Mouse (Mus musculus) liver (tissue): ENCODE data around the gene Mmaa.

Source experiments
- DNase-seq: peaks from one replicate; pipeline ENCODE4 v3.0.0-alpha.2; 2020; ENCODE audit warnings: mixed read lengths

Gene Mmaa

GRCm38 (mm10) chr8:79288250-79288649, 6.5 kb downstream of the Mmaa start:
- no peak for DNase-seq

GRCm38 (mm10) chr8:79286424-79286823, 8.3 kb downstream of the Mmaa start:
- no peak for DNase-seq

- no peak for DNase-seq
Measured at GRCm38 (mm10) chr8:79284626-79285025, 10.1 kb downstream of the Mmaa start.

GRCm38 (mm10) chr8:79281376-79281890, 13.3 kb downstream of the Mmaa start:
- DNase-seq: no peak

- DNase-seq: no peak
Measured at GRCm38 (mm10) chr8:79277264-79277870, 17.4 kb downstream of the Mmaa start.

GRCm38 (mm10) chr8:79274940-79275339, 19.8 kb downstream of the Mmaa start:
- no peak for DNase-seq

- DNase-seq: no peak
Measured at GRCm38 (mm10) chr8:79273776-79274175, 21.0 kb downstream of the Mmaa start.

GRCm38 (mm10) chr8:79272676-79273075, 22.1 kb downstream of the Mmaa start:
- DNase-seq: no peak

- DNase-seq: no peak
Measured at GRCm38 (mm10) chr8:79268921-79269320, 25.8 kb downstream of the Mmaa start.

GRCm38 (mm10) chr8:79261920-79262319, 32.8 kb downstream of the Mmaa start:
- DNase-seq: no peak

GRCm38 (mm10) chr8:79256076-79256705, 38.5 kb downstream of the Mmaa start:
- no peak for DNase-seq

GRCm38 (mm10) chr8:79253742-79254141, 41.0 kb downstream of the Mmaa start:
- DNase-seq: no peak

- no peak for DNase-seq
Measured at GRCm38 (mm10) chr8:79248470-79248869, 46.3 kb downstream of the Mmaa start, which contains the start of gene 1700011L22Rik. Gene 1700011L22Rik, minus strand, starts transcription at chr8:79248570.

- no peak for DNase-seq
Measured at GRCm38 (mm10) chr8:79243422-79243821, 51.3 kb downstream of the Mmaa start.

- no peak for DNase-seq
Measured at GRCm38 (mm10) chr8:79239996-79240395, 54.7 kb downstream of the Mmaa start.

GRCm38 (mm10) chr8:79239320-79239719, 55.4 kb downstream of the Mmaa start:
- DNase-seq: no peak

GRCm38 (mm10) chr8:79229266-79229888, 65.4 kb downstream of the Mmaa start:
- no peak for DNase-seq

- no peak for DNase-seq
Measured at GRCm38 (mm10) chr8:79227916-79228315, 66.8 kb downstream of the Mmaa start.

GRCm38 (mm10) chr8:79227194-79227593, 67.5 kb downstream of the Mmaa start:
- no peak for DNase-seq

GRCm38 (mm10) chr8:79226046-79226445, 68.7 kb downstream of the Mmaa start:
- DNase-seq: no peak

- no peak for DNase-seq
Measured at GRCm38 (mm10) chr8:79225586-79225985, 69.2 kb downstream of the Mmaa start.

- DNase-seq: no peak
Measured at GRCm38 (mm10) chr8:79224363-79224762, 70.4 kb downstream of the Mmaa start.

GRCm38 (mm10) chr8:79222752-79223141, 72.0 kb downstream of the Mmaa start:
- no peak for DNase-seq

GRCm38 (mm10) chr8:79222106-79222751, 72.5 kb downstream of the Mmaa start:
- no peak for DNase-seq
